Mouse (Mus musculus): ENCODE data around the gene 1810037I17Rik.
A peak's percentile ranks its signal among the peaks of the same experiment; 100 is the strongest.

Gene 1810037I17Rik

GRCm38 (mm10) chr3:122924009-122924914 is at the start of gene 1810037I17Rik:
TSS of gene 1810037I17Rik (plus strand) at chr3:122924203.
- DNase-seq, result peak; percentile 100

GRCm38 (mm10) chr3:122876870-122877269 is 47.1 kb upstream of the 1810037I17Rik start:
- peak; percentile 64 for DNase-seq

GRCm38 (mm10) chr3:122877543-122877942 is 46.5 kb upstream of the 1810037I17Rik start:
- DNase-seq, result no peak

DNA sequence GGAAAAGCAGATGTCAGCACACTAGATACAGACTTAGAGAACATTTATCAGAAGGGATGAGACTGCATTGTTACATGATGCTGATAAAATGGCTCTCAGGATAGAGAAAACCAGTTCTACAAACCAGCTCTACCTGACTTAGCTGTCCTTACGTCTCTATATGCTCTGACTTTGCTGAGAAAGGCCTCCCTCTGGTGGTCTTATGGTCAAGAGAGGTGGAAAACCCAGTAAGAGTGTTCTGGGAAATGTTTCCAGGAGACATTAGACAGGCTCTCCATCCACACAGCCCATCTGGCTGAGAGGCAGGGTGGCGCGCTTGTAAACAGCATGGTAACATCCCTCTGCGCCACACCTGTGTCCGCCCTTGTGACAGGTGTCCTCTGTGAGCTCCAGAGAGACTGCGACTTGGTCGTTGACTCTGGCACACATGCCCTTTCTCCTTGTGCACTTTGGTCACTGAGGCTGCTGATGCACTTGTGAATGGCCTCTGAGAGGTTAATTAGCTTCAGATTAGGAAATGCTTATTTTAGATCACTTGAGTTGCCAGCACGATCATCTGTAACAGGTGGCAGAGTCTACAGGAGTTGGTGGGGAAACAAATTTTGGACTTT is 45.2 kb upstream of the 1810037I17Rik start:
- peak; percentile 79 for DNase-seq

- DNase-seq, result peak; percentile 43
These were observed 36.3 kb upstream of the 1810037I17Rik start for GRCm38 (mm10) chr3:122887505-122888301.

DNA sequence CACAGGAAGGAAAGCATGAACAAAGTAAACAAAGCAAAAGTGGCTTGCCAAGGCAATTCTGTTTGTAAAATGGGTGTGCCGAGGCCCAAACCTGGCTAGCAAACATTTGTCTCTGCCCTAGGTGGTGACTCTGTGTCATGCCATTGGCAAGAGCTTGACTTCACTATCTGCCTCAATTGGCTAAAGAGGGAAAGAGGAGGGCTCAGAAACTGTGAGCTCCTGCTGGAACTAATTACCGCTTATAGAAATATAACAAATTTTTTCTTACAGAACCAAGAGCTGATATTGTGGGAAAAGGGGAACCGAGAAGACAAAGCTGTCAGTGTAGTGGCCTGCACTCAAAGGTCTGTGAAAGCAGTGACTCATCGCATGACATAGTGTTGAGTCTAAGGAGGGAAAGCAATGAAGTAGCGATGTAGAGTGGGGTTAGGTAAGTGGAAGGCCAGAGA is 35.6 kb upstream of the 1810037I17Rik start:
- DNase-seq, result peak; percentile 89

DNA sequence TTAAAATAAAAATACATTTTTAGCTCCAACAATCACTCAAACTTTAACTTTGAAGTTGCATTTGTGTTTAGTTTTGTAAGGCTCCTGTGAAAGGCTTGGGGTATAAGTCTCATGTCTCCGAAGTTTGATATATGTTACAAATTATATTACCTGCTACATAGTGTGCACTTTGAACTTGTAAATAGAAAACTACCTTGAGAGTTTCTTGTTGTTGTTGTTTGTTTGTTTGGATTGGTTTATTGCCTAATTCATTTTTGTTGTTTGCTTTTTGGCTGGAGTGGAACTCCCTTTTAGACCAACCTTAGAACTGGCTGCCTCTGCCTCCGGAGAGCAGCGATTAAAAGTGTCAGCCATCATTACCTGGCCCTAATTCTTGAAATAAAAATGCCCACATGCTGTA is 29.2 kb upstream of the 1810037I17Rik start, which contains the start of gene Fabp2:
Gene Fabp2 (plus strand): TSS at position 301 of the 400 bp plus-strand sequence.
- DNase-seq, result no peak

DNA sequence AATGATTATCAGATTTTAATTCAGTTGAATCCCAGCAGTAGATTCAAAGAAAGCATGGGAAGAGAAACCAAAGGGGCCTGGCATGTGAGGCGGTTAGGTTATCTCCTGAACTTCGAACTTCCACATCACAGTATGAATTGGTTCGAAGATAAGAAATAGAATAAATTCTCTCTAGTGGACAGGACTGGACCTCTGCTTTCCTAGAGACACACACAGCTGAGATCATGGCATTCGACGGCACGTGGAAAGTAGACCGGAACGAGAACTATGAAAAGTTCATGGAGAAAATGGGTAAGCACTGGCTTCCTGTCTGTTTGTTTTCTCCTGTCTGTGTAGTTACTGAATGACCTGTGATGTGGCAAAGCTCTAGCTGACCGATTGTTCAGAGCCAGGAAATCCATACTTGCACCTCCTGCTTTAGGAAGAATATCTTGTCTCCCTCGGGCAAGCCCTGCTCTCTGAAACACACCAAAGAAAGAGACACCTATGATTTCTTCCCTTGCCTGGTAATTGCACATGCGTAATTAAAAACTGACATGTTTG is 28.7 kb upstream of the 1810037I17Rik start:
- no peak for DNase-seq

GRCm38 (mm10) chr3:122898254-122898653 is 25.7 kb upstream of the 1810037I17Rik start:
- no peak for DNase-seq

DNA sequence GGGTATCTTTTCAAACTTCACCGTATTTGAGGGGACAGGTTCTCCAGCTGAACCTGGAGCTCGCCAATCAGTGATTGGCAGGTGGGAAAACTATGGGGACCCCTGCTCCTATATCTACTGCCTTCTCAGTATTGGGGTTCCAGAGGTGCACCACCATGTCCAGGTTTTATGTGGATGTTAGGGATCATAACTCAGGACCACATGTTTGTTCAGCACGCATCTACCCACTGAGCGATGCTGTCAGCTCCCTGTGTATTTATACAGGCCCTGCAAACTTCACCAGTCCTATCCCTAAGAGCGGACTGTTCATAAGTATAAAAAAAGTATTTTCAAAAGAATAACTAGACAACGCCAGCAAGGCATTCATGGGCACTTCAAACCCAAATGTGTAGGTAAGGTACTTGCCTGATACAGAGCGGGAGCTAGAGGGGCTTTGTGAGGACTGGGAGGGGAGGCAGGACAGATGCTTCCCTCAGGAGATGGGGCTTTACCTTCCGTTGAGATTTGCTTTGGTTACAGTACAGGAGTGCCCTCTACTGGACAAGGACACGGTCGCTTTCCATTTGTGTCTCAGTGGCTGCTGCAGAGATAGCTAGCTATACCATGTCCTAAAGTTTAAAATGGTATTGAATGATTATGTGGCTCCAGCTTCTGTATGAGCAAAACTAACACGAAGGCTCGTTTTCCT is 20.1 kb upstream of the 1810037I17Rik start:
- DNase-seq, result no peak

- no peak for DNase-seq
These were observed 16.2 kb upstream of the 1810037I17Rik start for GRCm38 (mm10) chr3:122907841-122908240.

DNA sequence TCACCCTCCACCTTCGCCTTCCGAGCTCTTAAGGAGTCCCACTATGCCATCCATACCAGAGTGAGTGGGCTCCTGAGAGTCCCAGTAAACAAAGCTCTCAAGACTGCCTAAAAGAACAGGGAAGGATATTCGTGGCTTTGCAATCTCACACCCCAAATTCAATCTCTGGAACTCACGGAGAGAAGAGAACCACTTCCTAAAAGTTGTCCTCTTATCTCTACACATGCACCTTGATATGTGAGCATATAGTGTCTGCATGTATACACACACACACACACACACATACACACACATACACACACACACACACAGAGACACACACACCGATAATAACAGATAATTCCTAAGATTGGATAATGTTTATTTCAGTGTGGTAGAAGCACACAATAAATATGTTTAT is 8.5 kb upstream of the 1810037I17Rik start:
- DNase-seq, result no peak

GRCm38 (mm10) chr3:122916191-122916680 is 7.8 kb upstream of the 1810037I17Rik start:
- DNase-seq, result no peak

DNA sequence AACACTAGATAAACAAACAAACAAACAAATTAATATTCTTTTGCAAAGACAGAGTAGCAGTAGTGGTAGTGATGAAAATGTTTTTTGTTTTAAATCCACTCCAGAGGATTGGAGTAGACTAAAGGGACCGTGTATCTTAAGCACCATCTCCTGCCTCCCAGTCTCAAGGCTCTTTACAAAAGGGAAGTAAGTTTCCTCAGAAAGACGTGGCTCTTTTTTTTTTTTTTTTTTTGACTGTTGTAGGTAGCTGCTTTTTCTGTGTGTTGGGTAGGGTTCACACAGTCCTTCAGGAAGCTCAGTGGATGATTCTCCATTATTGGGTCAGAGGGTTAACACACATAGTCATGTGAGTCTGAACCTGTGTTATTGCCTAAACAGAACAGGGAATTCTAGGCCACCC is 5.3 kb upstream of the 1810037I17Rik start:
- DNase-seq, result no peak

DNA sequence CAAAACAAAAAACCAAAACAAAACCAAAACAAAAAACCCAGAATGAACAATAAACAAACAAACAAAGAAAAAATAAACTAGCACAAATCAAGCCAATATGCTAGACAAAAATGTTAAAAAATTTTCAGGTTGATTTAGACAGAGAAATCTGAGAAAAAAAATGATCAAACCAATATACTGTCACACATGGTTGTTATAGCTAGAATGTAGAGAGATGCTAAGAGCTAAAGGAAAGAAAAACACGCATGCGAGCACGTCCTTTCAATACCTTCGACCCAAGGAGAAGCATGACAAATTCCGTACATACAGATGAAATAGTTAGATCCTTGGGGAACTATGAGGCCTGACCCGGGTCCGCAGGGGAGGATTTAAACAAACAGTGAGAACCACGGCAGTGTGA is 4.7 kb upstream of the 1810037I17Rik start, which contains the start of gene Gm10959:
Gene Gm10959 (minus strand): TSS at position 101 of the 400 bp plus-strand sequence.
- DNase-seq, result no peak

GRCm38 (mm10) chr3:122920572-122921435 is 3.2 kb upstream of the 1810037I17Rik start:
- no peak for DNase-seq

- DNase-seq, result no peak
These were observed 2.1 kb upstream of the 1810037I17Rik start for GRCm38 (mm10) chr3:122921676-122922527.

- no peak for DNase-seq
These were observed 856 bp upstream of the 1810037I17Rik start for GRCm38 (mm10) chr3:122923147-122923546.

- peak; percentile 70 for DNase-seq
These were observed 5.7 kb downstream of the 1810037I17Rik start for GRCm38 (mm10) chr3:122929723-122930122.

DNA sequence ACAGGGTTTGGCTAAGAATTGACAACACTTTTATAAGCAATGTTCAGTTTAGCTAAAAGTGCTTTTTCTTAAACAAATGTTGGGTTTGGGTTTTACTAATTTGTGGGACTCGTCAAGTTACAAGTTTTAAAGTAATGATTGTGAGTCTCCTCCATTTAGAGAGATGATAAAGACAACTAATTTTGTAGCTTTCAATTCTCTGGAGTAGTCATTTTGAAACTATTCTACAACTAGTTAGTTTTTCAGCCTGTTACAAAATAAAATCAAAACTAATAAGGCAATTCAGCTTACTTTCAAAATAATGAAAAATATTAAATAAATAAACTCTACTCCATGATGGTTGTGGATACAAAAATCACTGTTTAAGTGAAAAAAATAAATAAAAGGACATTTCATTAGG is 8.5 kb downstream of the 1810037I17Rik start:
- DNase-seq, result no peak
